Mouse (Mus musculus) lung, embryonic 14.5 days (tissue): Measurements from ENCODE around the gene Hspa4l. TPM values are rescaled to one million over a fixed set of nuclear protein-coding genes. Genes with fewer than 3 reads are reported as not detected.
A peak's percentile ranks its signal among the peaks of the same experiment; 100 is the strongest.

Source experiments
- ATAC-seq: fragments of 200-750 bp; cut with Nextera tagmentation; 2 replicates; pipeline ENCODE4 v1.8.0; 2017; ENCODE audit warnings: mild to moderate bottlenecking, moderate TSS enrichment, moderate library complexity; ENCODE audit not compliant: insufficient read depth
- DNase-seq: peaks from one replicate; pipeline ENCODE4 v3.0.0-alpha.2; 2015
- H3K27ac ChIP-seq: fragments of 300-500 bp; sonication (generic); 2 replicates; pipeline ENCODE4 v1.5.1; 2014; ENCODE audit warnings: low read depth, mild to moderate bottlenecking, moderate library complexity
- H3K27me3 ChIP-seq: fragments of 300-500 bp; sonication (generic); 2 replicates; pipeline ENCODE4 v1.6.1; 2014; ENCODE audit warnings: low read length, control low read depth; ENCODE audit not compliant: insufficient read depth
- H3K36me3 ChIP-seq: fragments of 300-500 bp; sonication (generic); 2 replicates; pipeline ENCODE4 v1.6.1; 2014; ENCODE audit warnings: control low read depth; ENCODE audit not compliant: insufficient read depth
- H3K4me1 ChIP-seq: fragments of 300-500 bp; sonication (generic); 2 replicates; pipeline ENCODE4 v1.6.1; 2014; ENCODE audit warnings: antibody characterized with exemption, control low read depth; ENCODE audit not compliant: insufficient read depth
- H3K4me2 ChIP-seq: fragments of 300-500 bp; sonication (generic); 2 replicates; pipeline ENCODE4 v1.6.1; 2014; ENCODE audit warnings: mild to moderate bottlenecking
- H3K4me3 ChIP-seq: fragments of 300-500 bp; sonication (generic); 2 replicates; pipeline ENCODE4 v1.5.1; 2014; ENCODE audit warnings: low read depth, low read length
- H3K9ac ChIP-seq: fragments of 300-500 bp; sonication (generic); 2 replicates; pipeline ENCODE4 v1.6.1; 2014
- H3K9me3 ChIP-seq: fragments of 300-500 bp; sonication (generic); 2 replicates; pipeline ENCODE4 v1.6.1; 2016; ENCODE audit warnings: low read depth, low read length, control low read depth
- CTCF ChIP-seq: IDR thresholded peaks from 2 replicates; pipeline ENCODE4 v1.5.1; 2016; ENCODE audit warnings: antibody characterized with exemption, low read depth
- WGBS: fragments of 180-500 bp; shearing (Covaris S2); extraction: QIAGEN DNeasy Blood & Tissue Kit; methylation state at CpG from one replicate; pipeline ENCODE4 v1.1.7; 2014; 5-methylcytosine and 5-hydroxymethylcytosine counted together
- polyA plus RNA-seq: library from polyadenylated mRNA; unstranded; fragments of >200 nt; fragmentation: Nextera tagmentation; extraction: Ambion mirVana; gene quantifications from 2 replicates; pipeline ENCODE4 v1.2.1, GENCODE M21; 2014

Gene Hspa4l
- polyA plus RNA-seq: 11.4 TPM in 2 replicates

DNA sequence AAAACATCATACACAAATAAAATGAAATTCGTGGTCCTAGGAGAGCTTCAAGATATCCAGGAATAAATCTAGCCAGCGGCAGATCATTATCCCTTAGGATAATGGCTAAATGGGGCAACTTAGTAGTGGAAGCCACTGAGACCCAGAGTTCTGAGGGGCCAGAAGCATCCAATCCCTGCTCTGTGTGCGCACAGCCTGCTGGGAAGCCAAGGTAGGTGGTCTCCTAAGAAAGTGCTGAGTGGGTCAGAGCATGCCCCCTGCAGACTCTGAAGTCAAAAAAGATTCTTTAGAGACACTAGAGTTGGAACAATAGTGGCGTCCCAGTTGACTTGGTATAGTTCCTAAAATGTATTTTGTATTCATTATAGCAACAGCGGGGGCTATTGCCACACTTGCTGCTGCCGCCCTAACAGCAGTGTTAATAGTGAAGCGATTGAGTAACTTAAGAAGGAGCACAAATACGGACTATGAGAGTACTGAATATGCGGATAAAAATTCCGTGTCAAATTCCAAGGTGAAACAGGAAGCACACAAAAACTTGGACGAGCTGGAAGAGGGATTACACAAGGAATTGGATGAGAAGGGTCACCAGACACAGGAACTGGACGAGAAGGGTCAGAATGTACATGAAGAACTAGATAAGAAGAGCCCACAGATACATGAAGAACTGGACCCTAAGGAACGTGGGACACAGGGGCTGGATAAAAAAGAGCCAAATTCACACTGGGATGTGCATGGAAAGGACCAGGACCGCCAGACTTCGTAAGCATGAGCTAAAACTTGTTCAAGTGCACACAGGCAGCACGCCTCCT lies at the start of gene Hspa4l:
Hspa4l (plus strand) TSS at position 472 of the 812 bp plus-strand sequence.
- WGBS: 19% methylated on average over 16 of the region's 16 CpGs
- ATAC-seq: no peak
- H3K4me2 ChIP-seq: peak within 1 kb of the TSS; percentile 93
- H3K4me3 ChIP-seq: peak within 1 kb of the TSS; percentile 60
- no peaks in the 10 kb centered on the region; the same call in 1 of the 2 replicates for H3K4me1 ChIP-seq
- peak within 1 kb of the TSS; percentile 69 for H3K27ac ChIP-seq
- peaks cover 4% of the 10 kb centered on the region; the same call in 1 of the 2 replicates for H3K27me3 ChIP-seq
- no peaks in the 10 kb centered on the region for H3K9me3 ChIP-seq
- peak within 1 kb of the TSS; percentile 62 for H3K9ac ChIP-seq
- no peaks in the 10 kb centered on the region for H3K36me3 ChIP-seq
- DNase-seq: peak; percentile 12
- no peak for TF ChIP-seq CTCF

GRCm38 (mm10) chr3:40695162-40695561 lies 49.1 kb upstream of the Hspa4l start:
- DNase-seq: no peak
- no peak for ATAC-seq
- Histone ChIP-seq H3K9me3 (no peaks in the 10 kb centered on the region), H3K27ac (no peak overlapping the region), H3K27me3 (no peaks in the 10 kb centered on the region), H3K4me1 (no peaks in the 10 kb centered on the region), H3K4me3 (no peak overlapping the region), H3K4me2 (no peak overlapping the region), H3K9ac (no peak overlapping the region), H3K36me3 (peaks cover 13% of the 10 kb centered on the region; the same call in 1 of the 2 replicates)
- 94% methylated on average over 2 of the region's 2 CpGs for WGBS
- no peak for TF ChIP-seq CTCF

DNA sequence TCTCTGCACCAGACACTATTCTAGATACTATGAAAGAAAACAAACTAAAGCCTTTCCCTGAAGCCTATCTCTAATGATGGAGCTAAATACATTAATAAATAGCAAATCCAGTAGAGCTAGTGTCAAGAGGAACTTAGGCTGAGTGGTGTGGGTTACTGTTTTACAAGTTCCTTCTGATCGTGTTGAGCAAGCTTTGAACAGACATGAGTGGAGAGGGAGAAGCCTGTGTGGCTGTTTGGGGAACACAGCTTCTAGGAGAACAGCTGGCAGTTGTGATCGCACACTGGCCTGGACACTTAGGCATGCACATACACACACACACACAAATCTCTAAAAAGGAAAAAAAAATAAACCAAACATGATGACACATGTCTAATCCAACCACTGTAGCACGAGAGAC lies 45.5 kb upstream of the Hspa4l start:
- no peak for DNase-seq
- H3K9ac ChIP-seq: no peak overlapping the region
- no peak overlapping the region for H3K4me3 ChIP-seq
- no peak for TF ChIP-seq CTCF
- H3K27me3 ChIP-seq: no peaks in the 10 kb centered on the region
- no peaks in the 10 kb centered on the region for H3K9me3 ChIP-seq
- peaks cover 15% of the 10 kb centered on the region; the same call in 1 of the 2 replicates for H3K36me3 ChIP-seq
- no peak overlapping the region for H3K4me2 ChIP-seq
- no peaks in the 10 kb centered on the region for H3K4me1 ChIP-seq
- H3K27ac ChIP-seq: no peak overlapping the region
- ATAC-seq: no peak
- WGBS: 45% methylated on average over 3 of the region's 3 CpGs

- H3K27me3 ChIP-seq: no peaks in the 10 kb centered on the region
- H3K9me3 ChIP-seq: no peaks in the 10 kb centered on the region; the same call in 1 of the 2 replicates
- TF ChIP-seq CTCF: no peak
- WGBS: 53% methylated on average over 5 of the region's 5 CpGs
- no peaks in the 10 kb centered on the region for H3K4me1 ChIP-seq
- 0 out of 2 replicates have a peak, but pooled peaks cover 4% of the 10 kb centered on the region for H3K36me3 ChIP-seq
- no peak overlapping the region for H3K4me2 ChIP-seq
- H3K4me3 ChIP-seq: no peak overlapping the region
- no peak overlapping the region for H3K9ac ChIP-seq
- ATAC-seq: peak; percentile 24; the same call in 1 of the 2 replicates
- DNase-seq: peak; percentile 23
- H3K27ac ChIP-seq: no peak overlapping the region
Observed at GRCm38 (mm10) chr3:40704816-40705430, 39.4 kb upstream of the Hspa4l start.

DNA sequence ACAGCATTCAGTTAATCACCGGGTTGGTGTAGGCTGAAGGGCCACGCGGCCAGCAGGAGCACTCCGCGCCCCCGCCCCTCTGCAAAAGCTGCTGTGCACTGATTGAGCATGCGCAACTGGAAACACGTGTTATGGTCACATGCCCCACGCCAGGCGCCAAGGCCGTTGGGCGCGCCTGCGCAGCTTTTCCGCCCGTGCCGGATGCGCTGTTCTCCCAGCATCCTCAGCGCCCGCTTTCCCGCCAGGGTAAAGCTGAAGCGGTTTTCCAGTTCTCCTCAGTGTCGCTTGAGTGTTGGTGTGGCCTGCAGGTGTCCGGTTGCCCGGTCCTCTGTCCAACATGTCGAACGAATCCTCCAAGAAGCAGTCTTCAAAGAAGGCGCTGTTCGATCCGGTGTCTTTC lies 35.6 kb upstream of the Hspa4l start, which contains the start of gene Slc25a31:
Slc25a31 (plus strand) TSS at position 201 of the 400 bp plus-strand sequence.
- ATAC-seq: no peak
- TF ChIP-seq CTCF: no peak
- H3K36me3 ChIP-seq: no peaks in the 10 kb centered on the region
- WGBS: 85% methylated on average over 30 of the region's 30 CpGs
- no peak for DNase-seq
- H3K9ac ChIP-seq: no peak within 1 kb of the TSS
- H3K9me3 ChIP-seq: no peaks in the 10 kb centered on the region; the same call in 1 of the 2 replicates
- H3K27ac ChIP-seq: no peak within 1 kb of the TSS
- H3K4me2 ChIP-seq: no peak within 1 kb of the TSS
- H3K4me3 ChIP-seq: no peak within 1 kb of the TSS
- no peaks in the 10 kb centered on the region for H3K4me1 ChIP-seq
- H3K27me3 ChIP-seq: no peaks in the 10 kb centered on the region

DNA sequence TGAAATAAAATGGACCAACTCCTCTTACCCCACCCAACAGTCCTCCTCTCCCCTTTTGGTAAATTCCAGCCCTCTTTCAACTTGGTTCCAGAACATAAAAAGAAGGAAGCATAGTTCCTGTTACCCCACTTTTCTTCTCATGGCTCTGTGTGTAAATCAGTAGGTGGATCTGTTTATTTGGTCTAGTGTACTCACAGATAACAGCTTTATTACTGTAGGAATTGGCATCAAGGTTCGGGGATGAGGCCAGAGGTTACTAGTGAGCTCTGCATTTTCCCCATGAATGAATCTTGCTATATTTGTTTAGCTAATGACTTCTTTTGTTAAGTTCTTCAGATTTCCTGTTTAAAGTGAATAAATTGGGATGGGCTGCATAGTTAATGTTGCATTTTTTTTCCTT lies 28.2 kb upstream of the Hspa4l start:
- H3K4me1 ChIP-seq: no peaks in the 10 kb centered on the region
- H3K27ac ChIP-seq: no peak overlapping the region
- H3K4me2 ChIP-seq: no peak overlapping the region
- no peak overlapping the region for H3K4me3 ChIP-seq
- H3K9me3 ChIP-seq: no peaks in the 10 kb centered on the region
- DNase-seq: no peak
- H3K27me3 ChIP-seq: no peaks in the 10 kb centered on the region
- no peak for TF ChIP-seq CTCF
- WGBS: 22% methylated on average over 1 of the region's 1 CpGs
- no peak overlapping the region for H3K9ac ChIP-seq
- no peak for ATAC-seq
- no peaks in the 10 kb centered on the region for H3K36me3 ChIP-seq

GRCm38 (mm10) chr3:40719022-40719421 lies 25.3 kb upstream of the Hspa4l start:
- no peak overlapping the region for H3K9ac ChIP-seq
- H3K4me1 ChIP-seq: no peaks in the 10 kb centered on the region
- H3K9me3 ChIP-seq: no peaks in the 10 kb centered on the region
- no peak for TF ChIP-seq CTCF
- H3K27ac ChIP-seq: no peak overlapping the region
- WGBS: 56% methylated on average over 3 of the region's 3 CpGs
- H3K27me3 ChIP-seq: no peaks in the 10 kb centered on the region
- no peak for ATAC-seq
- DNase-seq: peak; percentile 12
- H3K4me3 ChIP-seq: no peak overlapping the region
- H3K4me2 ChIP-seq: no peak overlapping the region
- no peaks in the 10 kb centered on the region for H3K36me3 ChIP-seq
